Mouse (Mus musculus) MEL (cell line): ENCODE measurements around the gene A130010J15Rik. TPM values are rescaled to one million over a fixed set of nuclear protein-coding genes. Genes with fewer than 3 reads are reported as not detected.

ENCODE experiments used
- DNase-seq: peaks from one replicate; pipeline ENCODE4 v3.0.0; 2011; ENCODE audit warnings: low read depth, low spot score
- H3K27ac ChIP-seq: 2 replicates; pipeline ENCODE4 v1.5.1; 2012; ENCODE audit warnings: low read depth, mild to moderate bottlenecking, control low read depth, low read length, moderate library complexity; ENCODE audit not compliant: control insufficient read depth
- H3K27me3 ChIP-seq, 2 experiments: fragments of 150-350 bp in 1 of 2; sonication (generic) in 1 of 2; 2 replicates each; pipeline ENCODE4 v1.6.1; 2012; ENCODE audit warnings: low read length in 2 of 2, mild to moderate bottlenecking in 2 of 2, improper control_type of control experiment in 1 of 2, moderate library complexity in 1 of 2; ENCODE audit not compliant: insufficient read depth in 2 of 2, control insufficient read depth in 1 of 2
- H3K36me3 ChIP-seq, 2 experiments: 2 replicates each; pipeline ENCODE4 v1.6.1; 2012 to 2014; ENCODE audit warnings: low read length in 2 of 2, improper control_type of control experiment in 1 of 2, inconsistent platforms in 1 of 2, mild to moderate bottlenecking in 1 of 2; ENCODE audit not compliant: insufficient read depth in 2 of 2, control insufficient read depth in 1 of 2
- H3K4me1 ChIP-seq, 2 experiments: fragments of 150-350 bp in 1 of 2; sonication (generic) in 1 of 2; 2 replicates each; pipeline ENCODE4 v1.6.1; 2012; ENCODE audit warnings: low read length in 2 of 2, improper control_type of control experiment in 1 of 2, mild to moderate bottlenecking in 1 of 2; ENCODE audit not compliant: insufficient read depth in 2 of 2, control insufficient read depth in 1 of 2
- H3K4me3 ChIP-seq, 2 experiments: fragments of 150-350 bp in 1 of 2; sonication (generic) in 1 of 2; 2 replicates each; pipeline ENCODE4 v1.5.1; 2012; ENCODE audit warnings: low read depth in 2 of 2, low read length in 2 of 2, mild to moderate bottlenecking in 2 of 2, moderate library complexity in 2 of 2, control low read depth in 1 of 2, improper control_type of control experiment in 1 of 2; ENCODE audit not compliant: control insufficient read depth in 1 of 2, insufficient read depth in 1 of 2
- H3K79me2 ChIP-seq: 2 replicates; pipeline ENCODE4 v1.6.1; 2012; ENCODE audit warnings: mild to moderate bottlenecking, low read length, moderate library complexity; ENCODE audit not compliant: control insufficient read depth, poor library complexity, insufficient read depth
- H3K9ac ChIP-seq: 2 replicates; pipeline ENCODE4 v1.6.1; 2012; ENCODE audit warnings: low read depth, mild to moderate bottlenecking, control low read depth, low read length, moderate library complexity; ENCODE audit not compliant: control insufficient read depth, poor library complexity, severe bottlenecking
- H3K9me3 ChIP-seq: fragments of 150-350 bp; sonication (generic); replicated peaks from 2 replicates; pipeline ENCODE4 v1.6.1; 2012; ENCODE audit warnings: mild to moderate bottlenecking, low read length, improper control_type of control experiment, moderate library complexity; ENCODE audit not compliant: insufficient read depth
- BHLHE40 ChIP-seq: IDR thresholded peaks from 2 replicates; pipeline ENCODE4 v1.6.1; 2012; ENCODE audit warnings: low read depth, mild to moderate bottlenecking, inconsistent platforms, low read length, improper control_type of control experiment, borderline replicate concordance
- CHD1 ChIP-seq: IDR thresholded peaks from 2 replicates; pipeline ENCODE4 v1.6.1; 2012; ENCODE audit warnings: low read depth, mild to moderate bottlenecking, inconsistent platforms, low read length, improper control_type of control experiment
- CTCF ChIP-seq, 3 experiments: IDR thresholded peaks in 2 of 3; conservative IDR thresholded peaks in 1 of 3; 2 replicates each; pipeline ENCODE4 v1.5.1; 2011 to 2012; ENCODE audit warnings: low read length in 3 of 3, low read depth in 2 of 3, mild to moderate bottlenecking in 2 of 3, improper control_type of control experiment in 1 of 3, inconsistent platforms in 1 of 3, mixed read lengths in 1 of 3, moderate library complexity in 1 of 3; ENCODE audit not compliant: control insufficient read depth in 1 of 3, insufficient read depth in 1 of 3, poor library complexity in 1 of 3, severe bottlenecking in 1 of 3
- E2F4 ChIP-seq: IDR thresholded peaks from 2 replicates; pipeline ENCODE4 v1.6.1; 2011; ENCODE audit warnings: low read depth, low read length, improper control_type of control experiment, borderline replicate concordance
- EP300 ChIP-seq, 2 experiments: IDR thresholded peaks; 2 replicates each; pipeline ENCODE4 v1.6.1; 2011; ENCODE audit warnings: improper control_type of control experiment in 2 of 2, low read length in 2 of 2, low read depth in 1 of 2, mild to moderate bottlenecking in 1 of 2
- GATA1 ChIP-seq: IDR thresholded peaks from 2 replicates; pipeline ENCODE4 v1.6.1; 2011; ENCODE audit warnings: low read depth, low read length, improper control_type of control experiment
- HCFC1 ChIP-seq: IDR thresholded peaks from 2 replicates; pipeline ENCODE4 v1.6.1; 2012; ENCODE audit warnings: low read depth, mild to moderate bottlenecking, inconsistent platforms, low read length, improper control_type of control experiment, moderate library complexity
- KAT2A ChIP-seq: conservative IDR thresholded peaks from 2 replicates; pipeline ENCODE4 v1.6.1; 2012; ENCODE audit warnings: low read depth, low read length, improper control_type of control experiment, inconsistent platforms
- MAFK ChIP-seq: IDR thresholded peaks from 2 replicates; pipeline ENCODE4 v1.6.1; 2011; ENCODE audit warnings: low read depth, mild to moderate bottlenecking, low read length, improper control_type of control experiment, borderline replicate concordance
- MEF2A ChIP-seq: IDR thresholded peaks from 2 replicates; pipeline ENCODE4 v1.6.1; 2014; ENCODE audit warnings: low read depth, mild to moderate bottlenecking, inconsistent platforms, low read length, improper control_type of control experiment; ENCODE audit not compliant: poor library complexity, insufficient replicate concordance, severe bottlenecking; ENCODE audit errors: extremely low read depth
- MYC ChIP-seq: IDR thresholded peaks from 2 replicates; pipeline ENCODE4 v1.6.1; 2011; ENCODE audit warnings: low read depth, mild to moderate bottlenecking, low read length, improper control_type of control experiment, moderate library complexity
- NELFE ChIP-seq: IDR thresholded peaks from 2 replicates; pipeline ENCODE4 v1.6.1; 2011; ENCODE audit warnings: low read depth, low read length, improper control_type of control experiment
- NRF1 ChIP-seq: IDR thresholded peaks from 2 replicates; pipeline ENCODE4 v1.6.1; 2014; ENCODE audit warnings: low read depth, mild to moderate bottlenecking, inconsistent platforms, low read length, improper control_type of control experiment, moderate library complexity; ENCODE audit not compliant: poor library complexity, insufficient read depth, severe bottlenecking
- POLR2A ChIP-seq, 2 experiments: IDR thresholded peaks; 2 replicates each; pipeline ENCODE4 v1.6.1; 2011 to 2012; ENCODE audit warnings: low read length in 2 of 2, mild to moderate bottlenecking in 2 of 2, control low read depth in 1 of 2, improper control_type of control experiment in 1 of 2, low read depth in 1 of 2, moderate library complexity in 1 of 2; ENCODE audit not compliant: control insufficient read depth in 1 of 2, insufficient read depth in 1 of 2, poor library complexity in 1 of 2
- POLR2AphosphoS5 ChIP-seq: IDR thresholded peaks from 2 replicates; pipeline ENCODE4 v1.6.1; 2012; ENCODE audit warnings: low read depth, borderline replicate concordance, mild to moderate bottlenecking, inconsistent platforms, low read length, moderate library complexity, mixed read lengths
- RAD21 ChIP-seq: IDR thresholded peaks from 2 replicates; pipeline ENCODE4 v1.6.1; 2011; ENCODE audit warnings: mild to moderate bottlenecking, low read depth, low read length, improper control_type of control experiment
- RCOR1 ChIP-seq: IDR thresholded peaks from 2 replicates; pipeline ENCODE4 v1.6.1; 2012; ENCODE audit warnings: low read depth, mild to moderate bottlenecking, inconsistent platforms, low read length, improper control_type of control experiment
- SMC3 ChIP-seq: IDR thresholded peaks from 2 replicates; pipeline ENCODE4 v1.6.1; 2011; ENCODE audit warnings: low read depth, low read length, improper control_type of control experiment
- TAL1 ChIP-seq: IDR thresholded peaks from 2 replicates; pipeline ENCODE4 v1.6.1; 2012; ENCODE audit warnings: mild to moderate bottlenecking, inconsistent platforms, low read length, moderate library complexity, mixed read lengths
- TBP ChIP-seq: IDR thresholded peaks from 2 replicates; pipeline ENCODE4 v1.8.0; 2011; ENCODE audit warnings: low read depth, low read length, improper control_type of control experiment
- TCF12 ChIP-seq: IDR thresholded peaks from 2 replicates; pipeline ENCODE4 v1.6.1; 2014; ENCODE audit warnings: low read depth, mild to moderate bottlenecking, inconsistent platforms, low read length, improper control_type of control experiment, moderate library complexity
- USF1 ChIP-seq: IDR thresholded peaks from 2 replicates; pipeline ENCODE4 v1.6.1; 2014; ENCODE audit warnings: low read depth, mild to moderate bottlenecking, inconsistent platforms, low read length, improper control_type of control experiment, moderate library complexity
- ZKSCAN1 ChIP-seq: IDR thresholded peaks from 2 replicates; pipeline ENCODE4 v1.6.1; 2012; ENCODE audit warnings: low read depth, mild to moderate bottlenecking, inconsistent platforms, low read length, improper control_type of control experiment, moderate library complexity
- ZNF384 ChIP-seq: IDR thresholded peaks from 2 replicates; pipeline ENCODE4 v1.6.1; 2012; ENCODE audit warnings: low read depth, mild to moderate bottlenecking, inconsistent platforms, low read length, improper control_type of control experiment
- polyA plus RNA-seq, 2 experiments: library from polyadenylated mRNA; stranded (reverse) in 1 of 2; unstranded in 1 of 2; fragments of >175 nt in 1 of 2; fragments of >200 nt in 1 of 2; gene quantifications; 2 replicates each; pipeline versions ENCODE4 v1.2.1 to v1.2.4; 2012; ENCODE audit warnings: low replicate concordance in 2 of 2, low read depth in 1 of 2; ENCODE audit not compliant: insufficient read length in 2 of 2, insufficient read depth in 1 of 2, missing spikeins in 1 of 2
- total RNA-seq: library from RNA; depleted of rRNA; stranded (reverse); fragments of 300-350 nt; gene quantifications from 2 replicates; pipeline ENCODE4 v1.2.3, GENCODE M21; 2012

Gene A130010J15Rik
- total and polyA plus RNA-seq, 3 experiments = 5.8 to 13.2 TPM; not detected in 1

DNA sequence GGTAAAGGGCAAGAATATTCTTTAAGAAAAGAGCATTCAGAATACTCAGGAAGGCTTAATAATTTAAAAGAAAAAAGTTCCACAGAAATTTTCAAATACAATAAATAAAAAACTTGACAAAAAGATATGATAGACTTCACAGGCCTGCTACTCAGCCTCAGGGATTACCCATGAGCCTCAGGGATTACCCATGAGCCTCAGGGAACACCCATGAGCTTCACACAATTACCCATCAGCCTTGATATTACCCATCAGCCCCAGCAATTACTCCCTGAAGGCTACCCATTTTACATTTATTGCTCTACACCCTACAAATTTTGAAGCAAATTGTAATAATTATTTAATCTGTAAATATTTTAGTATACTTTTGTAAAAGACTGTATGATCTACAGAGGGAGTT is 35.5 kb upstream of the A130010J15Rik start:
- no peak overlapping the region for H3K27ac ChIP-seq
- no peak overlapping the region for H3K9ac ChIP-seq
- H3K4me1 ChIP-seq = peaks cover 2 to 12% of the 10 kb centered on the region in 2 experiments; a peak in 3 of 4 replicates
- peak; percentile 55 for DNase-seq
- H3K4me3 ChIP-seq = no peak overlapping the region
- TF ChIP-seq KAT2A (peak; percentile 50), TBP (0 out of 2 replicates have a peak, but pooled peaks have one; percentile 39), MYC (peak; percentile 70; the same call in 1 of the 2 replicates), POLR2A (IDR thresholded peaks at IDR 0.05; ENCODE audit: control insufficient read depth in 1 of 2, insufficient read depth in 1 of 2, low read depth in 1 of 2, low read length in 2 of 2, poor library complexity in 1 of 2) (peak in 1 of 2 experiments; percentile 49; a peak in 2 of 4 replicates), TAL1 (no peak), ZKSCAN1 (no peak), MAFK (no peak), MEF2A (no peak), HCFC1 (peak; percentile 78)
- no peaks in the 10 kb centered on the region for H3K9me3 ChIP-seq
- H3K27me3 ChIP-seq = 0 out of 4 replicates have a peak, but pooled peaks cover 0 to 2% of the 10 kb centered on the region in 2 experiments
- peaks cover 21% of the 10 kb centered on the region for H3K79me2 ChIP-seq
- H3K36me3 ChIP-seq = peaks cover 2 to 12% of the 10 kb centered on the region in 2 experiments; a peak in 3 of 4 replicates

DNA sequence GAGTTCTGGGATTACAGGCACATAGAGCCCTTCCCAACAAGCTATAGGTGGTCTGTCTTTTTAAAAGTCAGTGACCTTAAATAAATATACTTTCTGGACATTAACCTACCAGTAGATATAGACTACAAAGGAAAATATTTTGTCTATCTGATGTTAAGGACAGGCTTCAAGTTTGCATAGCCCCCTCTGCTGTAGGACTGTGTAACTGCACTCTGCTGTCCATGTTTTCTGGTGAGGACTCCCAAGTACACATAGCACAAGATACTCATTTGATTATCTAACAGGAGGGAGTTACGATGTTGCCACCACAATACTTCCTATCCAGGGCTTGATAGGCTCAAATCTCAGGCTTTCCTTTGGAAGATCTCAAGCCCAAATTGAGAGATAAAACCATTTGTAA is 34.1 kb upstream of the A130010J15Rik start:
- Histone ChIP-seq H3K9ac (no peak overlapping the region), H3K36me3 (peaks cover 0 to 10% of the 10 kb centered on the region in 2 experiments; a peak in 2 of 4 replicates), H3K79me2 (peaks cover 12% of the 10 kb centered on the region), H3K27me3 (peaks cover 4% of the 10 kb centered on the region in 2 experiments; a peak in 3 of 4 replicates), H3K27ac (no peak overlapping the region), H3K4me1 (peaks cover 0 to 12% of the 10 kb centered on the region in 2 experiments; a peak in 3 of 4 replicates), H3K4me3 (no peak overlapping the region), H3K9me3 (no peaks in the 10 kb centered on the region)
- TF ChIP-seq GATA1 (0 out of 2 replicates have a peak, but pooled peaks have one; percentile 13), SMC3 (peak; percentile 61), USF1 (no peak), EP300 (IDR thresholded peaks at IDR 0.05; ENCODE audit: low read depth in 1 of 2, low read length in 2 of 2) (no peak), RAD21 (peak; percentile 22), CTCF (IDR thresholded peaks at IDR 0.05 in 2 of 3, conservative IDR thresholded peaks at IDR 0.05 in 1 of 3; ENCODE audit: control insufficient read depth in 1 of 3, insufficient read depth in 1 of 3, low read depth in 2 of 3, low read length in 3 of 3, poor library complexity in 1 of 3, severe bottlenecking in 1 of 3) (peak; percentile 35 to 74 (median 56))
- peak; percentile 68 for DNase-seq

DNA sequence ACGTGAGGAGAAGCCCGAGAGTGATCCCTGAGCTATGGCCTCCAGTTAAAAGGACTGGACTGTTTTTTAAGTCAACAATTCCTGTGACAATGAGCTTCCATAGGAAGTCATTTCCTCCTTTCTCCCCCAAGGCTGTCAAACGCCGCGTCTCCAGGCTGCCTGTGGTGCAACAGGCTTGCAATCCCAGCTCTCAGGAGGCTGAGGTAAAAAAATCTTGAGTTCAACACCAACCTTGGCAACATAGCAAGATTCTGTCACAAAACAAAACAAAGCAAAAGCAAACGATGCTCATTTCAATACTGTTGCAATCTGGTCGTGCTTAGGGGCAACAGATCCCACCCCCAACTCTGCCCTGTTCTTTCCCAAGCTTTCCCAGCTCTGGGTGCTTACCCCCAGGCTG is 29.8 kb upstream of the A130010J15Rik start:
- Histone ChIP-seq H3K4me3 (no peak overlapping the region), H3K79me2 (no peaks in the 10 kb centered on the region)
- TF ChIP-seq TCF12 (no peak), NELFE (no peak), POLR2AphosphoS5 (no peak), CHD1 (no peak), NRF1 (no peak), ZNF384 (no peak), MAFK (no peak), MEF2A (no peak), BHLHE40 (no peak), RCOR1 (no peak), E2F4 (no peak), CTCF (IDR thresholded peaks at IDR 0.05 in 2 of 3, conservative IDR thresholded peaks at IDR 0.05 in 1 of 3; ENCODE audit: control insufficient read depth in 1 of 3, insufficient read depth in 1 of 3, low read depth in 2 of 3, low read length in 3 of 3, poor library complexity in 1 of 3, severe bottlenecking in 1 of 3) (no peak)

More for the DNA sequence above, 29.8 kb upstream of the A130010J15Rik start:
- Histone ChIP-seq H3K4me1 (no peaks in the 10 kb centered on the region), H3K9me3 (no peaks in the 10 kb centered on the region), H3K27me3 (peaks cover 6 to 8% of the 10 kb centered on the region in 2 experiments), H3K9ac (no peak overlapping the region), H3K27ac (no peak overlapping the region), H3K36me3 (no peaks in the 10 kb centered on the region)
- DNase-seq = no peak
